Mouse (Mus musculus): ENCODE data around the gene Fam172a.

Gene Fam172a

GRCm38 (mm10) chr13:77977121-77977520 is 275.3 kb downstream of the Fam172a start:
- DNase-seq = no peak

GRCm38 (mm10) chr13:77982105-77982851 is 280.4 kb downstream of the Fam172a start:
- DNase-seq = peak; percentile 66

- no peak for DNase-seq
These were observed 281.0 kb downstream of the Fam172a start for GRCm38 (mm10) chr13:77982852-77983202.

- DNase-seq = no peak
These were observed 289.5 kb downstream of the Fam172a start for GRCm38 (mm10) chr13:77991189-77991886.

- DNase-seq = no peak
These were observed 302.8 kb downstream of the Fam172a start for GRCm38 (mm10) chr13:78004649-78005048.

- DNase-seq = no peak
These were observed 303.5 kb downstream of the Fam172a start for GRCm38 (mm10) chr13:78005344-78005743.

GRCm38 (mm10) chr13:78010176-78010575 is 308.3 kb downstream of the Fam172a start:
- no peak for DNase-seq

GRCm38 (mm10) chr13:78024683-78025294 is 323.0 kb downstream of the Fam172a start, which contains the start of gene Pou5f2:
Pou5f2 (plus strand) TSS chr13:78024902.
- DNase-seq = no peak

- DNase-seq = no peak
These were observed 331.0 kb downstream of the Fam172a start for GRCm38 (mm10) chr13:78032821-78033220.

- DNase-seq = no peak
These were observed 335.4 kb downstream of the Fam172a start for GRCm38 (mm10) chr13:78037203-78037602.

GRCm38 (mm10) chr13:78043203-78043602 is 341.4 kb downstream of the Fam172a start:
- DNase-seq = no peak

- DNase-seq = no peak
These were observed 343.3 kb downstream of the Fam172a start for GRCm38 (mm10) chr13:78045116-78045515.

- DNase-seq = no peak
These were observed 385.9 kb downstream of the Fam172a start for GRCm38 (mm10) chr13:78087751-78088150.

GRCm38 (mm10) chr13:78090701-78091100 is 388.9 kb downstream of the Fam172a start:
- DNase-seq = no peak

- DNase-seq = no peak
These were observed 390.1 kb downstream of the Fam172a start for GRCm38 (mm10) chr13:78091949-78092348.

GRCm38 (mm10) chr13:78094352-78094751 is 392.5 kb downstream of the Fam172a start:
- DNase-seq = no peak

- no peak for DNase-seq
These were observed 393.5 kb downstream of the Fam172a start for GRCm38 (mm10) chr13:78095071-78095973.

GRCm38 (mm10) chr13:78098858-78099445 is 397.1 kb downstream of the Fam172a start:
- DNase-seq = no peak

GRCm38 (mm10) chr13:78099746-78100530 is 398.1 kb downstream of the Fam172a start:
- DNase-seq = no peak

GRCm38 (mm10) chr13:78100664-78101063 is 398.8 kb downstream of the Fam172a start:
- no peak for DNase-seq

GRCm38 (mm10) chr13:78102337-78102736 is 400.5 kb downstream of the Fam172a start:
- no peak for DNase-seq

- DNase-seq = no peak
These were observed 403.0 kb downstream of the Fam172a start for GRCm38 (mm10) chr13:78104851-78105250.
